Mouse (Mus musculus) gastrocnemius, adult 18-20 months (tissue): ENCODE data around the gene Xrcc6. TPM values are rescaled to one million over a fixed set of nuclear protein-coding genes. Genes with fewer than 3 reads are reported as not detected.

Experiments used
- DNase-seq: peaks from one replicate; pipeline ENCODE4 v3.0.0; 2021; ENCODE audit warnings: low spot score
- total RNA-seq, 2 experiments: library from RNA; stranded (reverse); gene quantifications; 2 replicates each; pipeline ENCODE4 v1.2.3; 2021

Xrcc6 gene
- total RNA-seq, 2 experiments from 2014 or later, result 22.9 to 25.3 TPM

GRCm38 (mm10) chr15:82079883-82080282, 92.2 kb downstream of the Xrcc6 start:
- DNase-seq, result no peak

GRCm38 (mm10) chr15:82081161-82081560, 93.5 kb downstream of the Xrcc6 start:
- DNase-seq, result peak; percentile 35

GRCm38 (mm10) chr15:82085606-82086005, 98.0 kb downstream of the Xrcc6 start:
- DNase-seq, result no peak

GRCm38 (mm10) chr15:82086131-82086530, 98.5 kb downstream of the Xrcc6 start:
- DNase-seq, result no peak

GRCm38 (mm10) chr15:82087266-82087665, 99.6 kb downstream of the Xrcc6 start:
- DNase-seq, result no peak

Other genes with a start within 250 kb of the Xrcc6 start
- 10 to 100 TPM; 32.7 to 34.2 TPM for gene Zc3h7b, start 242.8 kb upstream of the Xrcc6 start, total RNA-seq
- 10 to 100 TPM; 20.0 to 21.4 TPM for gene Rangap1, start 242.3 kb upstream of the Xrcc6 start, total RNA-seq
- 100 to 1,000 TPM; 124 to 160 TPM for gene Tef, start 185.4 kb upstream of the Xrcc6 start, total RNA-seq
- 100 to 1,000 TPM in 1 of 2 experiments, 10 to 100 TPM in 1; 89.1 to 174 TPM for gene Tob2, start 129.0 kb upstream of the Xrcc6 start, total RNA-seq
- 10 to 100 TPM; 35.5 to 35.7 TPM for gene Phf5a, start 115.9 kb upstream of the Xrcc6 start, total RNA-seq
- gene Aco2, start 115.5 kb upstream of the Xrcc6 start, total RNA-seq, result 1,000 to 10,000 TPM; 1,165 to 1,199 TPM
- gene Polr3h, start 61.6 kb upstream of the Xrcc6 start, total RNA-seq, result 1 to 10 TPM; 5.8 to 7.2 TPM
- 1 to 10 TPM; 1.0 to 1.5 TPM for gene Csdc2, start 51.1 kb upstream of the Xrcc6 start, total RNA-seq
- gene Pmm1, start 26.9 kb upstream of the Xrcc6 start, total RNA-seq, result 10 to 100 TPM; 14.1 to 16.7 TPM
- gene 1700029P11Rik, start 7.3 kb upstream of the Xrcc6 start, total RNA-seq, result not detected
- gene Desi1, start 46.0 kb downstream of the Xrcc6 start, total RNA-seq, result 10 to 100 TPM; 16.7 to 17.6 TPM
- gene Snu13, start 59.8 kb downstream of the Xrcc6 start, total RNA-seq, result 10 to 100 TPM; 48.7 to 51.4 TPM
- gene 4930407I10Rik, start 71.3 kb downstream of the Xrcc6 start, total RNA-seq, result not detected
- under 1 TPM in 1 of 2 experiments, not detected in 1; 0.09 TPM for gene Mei1, start 82.2 kb downstream of the Xrcc6 start, total RNA-seq
- gene Ccdc134, start 140.1 kb downstream of the Xrcc6 start, total RNA-seq, result 10 to 100 TPM in 1 of 2 experiments, 1 to 10 TPM in 1; 8.8 to 10.1 TPM
- gene Srebf2, start 159.3 kb downstream of the Xrcc6 start, total RNA-seq, result 10 to 100 TPM in 1 of 2 experiments, 1 to 10 TPM in 1; 9.9 to 12.9 TPM
- gene Shisa8, start 225.0 kb downstream of the Xrcc6 start, total RNA-seq, result not detected
- not detected for gene Tnfrsf13c, start 236.5 kb downstream of the Xrcc6 start, total RNA-seq